Mouse (Mus musculus) bone marrow, adult 2 months (tissue): ENCODE data around the gene Opn4. TPM values are rescaled to one million over a fixed set of nuclear protein-coding genes. Genes with fewer than 3 reads are reported as not detected.
A peak's percentile ranks its signal among the peaks of the same experiment; 100 is the strongest.

Experiments used
- H3K27ac ChIP-seq: fragments of 200-500 bp; 2 replicates; pipeline ENCODE4 v1.5.1; 2012; ENCODE audit warnings: low read depth, mild to moderate bottlenecking, control low read depth, inconsistent platforms, low read length; ENCODE audit not compliant: control insufficient read depth, poor library complexity, insufficient read depth
- H3K4me1 ChIP-seq: fragments of 200-500 bp; 2 replicates; pipeline ENCODE4 v1.6.1; 2011; ENCODE audit warnings: low read length; ENCODE audit not compliant: control insufficient read depth, insufficient read depth
- H3K4me3 ChIP-seq: fragments of 200-500 bp; replicated peaks from 2 replicates; pipeline ENCODE3; 2011; ENCODE audit warnings: mild to moderate bottlenecking, low read depth, low read length, control low read depth; ENCODE audit not compliant: control insufficient read depth
- CTCF ChIP-seq: fragments of 200-500 bp; IDR thresholded peaks from 2 replicates; pipeline ENCODE4 v1.5.1; 2011; ENCODE audit warnings: low read length, control low read depth; ENCODE audit not compliant: control insufficient read depth, insufficient read depth
- POLR2A ChIP-seq: fragments of 200-500 bp; IDR thresholded peaks from 2 replicates; pipeline ENCODE4 v1.6.1; 2011; ENCODE audit warnings: low read depth, mild to moderate bottlenecking, control low read depth, low read length, borderline replicate concordance; ENCODE audit not compliant: control insufficient read depth
- WGBS: fragments of 180-500 bp; shearing (Covaris S2); methylation state at CpG from one replicate; pipeline ENCODE4 v1.1.7; 2018; 5-methylcytosine and 5-hydroxymethylcytosine counted together
- polyA plus RNA-seq: library from polyadenylated mRNA; stranded (reverse); fragments of >200 nt; gene quantifications from 2 replicates; pipeline ENCODE4 v1.2.4, GENCODE M21; 2011; ENCODE audit warnings: low replicate concordance; ENCODE audit not compliant: missing spikeins, insufficient read depth, insufficient read length

The Opn4 gene
- polyA plus RNA-seq, 1 experiment, result not detected

GRCm38 (mm10) chr14:34548391-34549001 is 51.4 kb downstream of the Opn4 start:
- 2% methylated on average over 27 of the region's 27 CpGs for WGBS
- Histone ChIP-seq H3K4me3 (peak overlapping the region; percentile 14), H3K27ac (no peak overlapping the region), H3K4me1 (no peaks in the 10 kb centered on the region; the same call in 1 of the 2 replicates)
- no peak for TF ChIP-seq CTCF

DNA sequence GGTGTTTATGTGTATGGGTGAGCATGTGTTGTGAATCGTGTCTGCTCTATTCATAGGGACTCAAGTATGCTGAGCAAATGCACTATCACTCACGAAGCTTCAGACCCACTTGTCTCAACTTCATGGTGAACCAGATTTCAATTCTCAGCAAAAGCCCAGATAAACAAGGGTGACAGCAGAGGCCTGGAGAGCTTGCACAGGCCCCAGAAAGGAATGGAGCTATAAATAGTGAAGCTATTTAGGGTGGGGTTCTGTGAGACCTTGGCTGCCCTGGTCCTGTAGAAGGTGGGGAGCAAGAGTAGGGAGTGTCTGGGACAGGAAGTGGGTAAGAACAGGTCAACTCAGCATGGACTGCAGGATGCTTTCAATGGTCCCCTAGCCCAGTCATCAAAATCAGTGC is 55.4 kb downstream of the Opn4 start:
- Histone ChIP-seq H3K4me3 (no peak overlapping the region), H3K4me1 (no peaks in the 10 kb centered on the region; the same call in 1 of the 2 replicates), H3K27ac (no peak overlapping the region)
- no peak for TF ChIP-seq CTCF
- no peak for TF ChIP-seq POLR2A
- WGBS, result 67% methylated on average over 2 of the region's 2 CpGs

GRCm38 (mm10) chr14:34544001-34544400 is 55.9 kb downstream of the Opn4 start:
- no peak overlapping the region for H3K27ac ChIP-seq
- TF ChIP-seq CTCF (no peak), POLR2A (no peak)
- no peak overlapping the region for H3K4me3 ChIP-seq
- H3K4me1 ChIP-seq, result no peaks in the 10 kb centered on the region; the same call in 1 of the 2 replicates
- WGBS, result 85% methylated on average over 6 of the region's 6 CpGs

GRCm38 (mm10) chr14:34543596-34543995 is 56.3 kb downstream of the Opn4 start:
- TF ChIP-seq POLR2A (no peak), CTCF (no peak)
- Histone ChIP-seq H3K27ac (no peak overlapping the region), H3K4me1 (no peaks in the 10 kb centered on the region; the same call in 1 of the 2 replicates), H3K4me3 (no peak overlapping the region)
- 75% methylated on average over 6 of the region's 6 CpGs for WGBS

DNA sequence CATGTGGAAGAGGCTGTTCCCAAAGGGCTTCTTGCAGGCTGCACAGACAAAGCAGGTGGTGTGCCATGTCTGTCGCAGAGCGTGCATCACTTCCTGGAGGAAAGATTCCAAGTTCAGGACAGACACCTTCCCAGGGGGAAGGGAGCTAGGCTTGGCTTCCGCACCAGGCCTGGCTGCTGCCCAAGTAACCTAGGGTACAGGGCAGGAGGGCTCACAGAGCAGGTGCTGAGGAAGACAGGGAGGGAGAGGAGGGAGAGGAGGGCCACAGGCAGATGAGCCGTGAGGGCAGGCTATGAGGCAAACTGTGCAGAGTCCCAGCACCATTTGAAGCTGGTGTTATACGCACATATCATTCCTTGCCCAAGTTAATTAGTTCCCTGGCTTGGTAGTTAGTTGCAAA is 58.0 kb downstream of the Opn4 start:
- TF ChIP-seq POLR2A (no peak), CTCF (no peak)
- Histone ChIP-seq H3K27ac (no peak overlapping the region), H3K4me3 (no peak overlapping the region), H3K4me1 (no peaks in the 10 kb centered on the region)
- WGBS, result 82% methylated on average over 5 of the region's 5 CpGs

DNA sequence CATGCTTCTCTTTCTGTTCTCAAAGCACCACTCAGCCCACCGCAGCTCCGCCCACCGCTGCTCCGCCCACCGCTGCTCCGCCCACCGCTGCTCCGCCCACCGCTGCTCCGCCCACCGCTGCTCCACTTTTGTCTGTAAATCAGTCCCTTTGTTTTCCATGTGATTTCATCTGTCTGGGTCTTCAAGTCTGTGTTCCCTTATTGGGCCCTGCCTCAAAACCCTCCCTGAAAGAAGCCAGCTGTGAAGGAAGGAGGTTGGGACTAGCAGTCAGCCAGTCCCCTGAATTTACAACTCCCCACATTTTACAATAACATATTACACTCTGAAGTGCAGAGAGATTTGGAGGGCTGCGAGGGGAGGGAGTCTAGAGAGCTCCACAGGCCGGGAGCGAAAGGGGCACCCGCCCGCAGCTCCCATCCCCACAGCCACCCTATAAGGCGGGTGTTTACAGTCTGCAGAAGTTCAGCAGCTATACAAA is 59.2 kb downstream of the Opn4 start:
- no peak overlapping the region for H3K4me3 ChIP-seq
- TF ChIP-seq POLR2A (no peak), CTCF (no peak)
- 9% methylated on average over 17 of the region's 17 CpGs for WGBS
- no peaks in the 10 kb centered on the region for H3K4me1 ChIP-seq
- no peak overlapping the region for H3K27ac ChIP-seq

Other genes starting within 250 kb of the Opn4 start
- not detected in 2 replicates for gene Fam25c, start 244.7 kb downstream of the Opn4 start, polyA plus RNA-seq
- gene Sncg, start 225.4 kb downstream of the Opn4 start, polyA plus RNA-seq, result not detected in 2 replicates
- gene Mmrn2, start 224.7 kb downstream of the Opn4 start, polyA plus RNA-seq, result 3.0 TPM in 2 replicates
- gene Bmpr1a, start 96.8 kb downstream of the Opn4 start, polyA plus RNA-seq, result 0.57 and 5.9 TPM in 2 replicates
- gene 9230112D13Rik, start 77.3 kb downstream of the Opn4 start, polyA plus RNA-seq, result not detected in 2 replicates
- gene Ldb3, start 11.5 kb downstream of the Opn4 start, polyA plus RNA-seq, result 0.40 and 1.1 TPM in 2 replicates
- 108 and 131 TPM in 2 replicates for gene Wapl, start 73.8 kb upstream of the Opn4 start, polyA plus RNA-seq
- gene Grid1, start 220.0 kb upstream of the Opn4 start, polyA plus RNA-seq, result 0.35 TPM in 1 of 2 replicates, not detected in the other